Mouse (Mus musculus) R1 (cell line): ENCODE measurements around the gene Gpat2.

Experiments
- DNase-seq: peaks from one replicate; pipeline ENCODE4 v3.0.0-alpha.2; 2018; ENCODE audit warnings: low read depth, low spot score

The Gpat2 gene

GRCm38 (mm10) chr2:127437697-127438096 is 12.7 kb downstream of the Gpat2 start:
- no peak for DNase-seq

- DNase-seq = peak; percentile 96
Observed at GRCm38 (mm10) chr2:127444055-127444789, 19.2 kb downstream of the Gpat2 start, which contains the start of gene Fahd2a. Gene Fahd2a, minus strand, starts transcription at chr2:127444565.

- DNase-seq = no peak
Observed at GRCm38 (mm10) chr2:127446847-127447246, 21.8 kb downstream of the Gpat2 start.

GRCm38 (mm10) chr2:127449691-127450090 is 24.7 kb downstream of the Gpat2 start:
- DNase-seq = no peak

- DNase-seq = no peak
Observed at GRCm38 (mm10) chr2:127451748-127452147, 26.7 kb downstream of the Gpat2 start.

- DNase-seq = no peak
Observed at GRCm38 (mm10) chr2:127453141-127453540, 28.1 kb downstream of the Gpat2 start.

GRCm38 (mm10) chr2:127453764-127454163 is 28.8 kb downstream of the Gpat2 start:
- peak; percentile 79 for DNase-seq

GRCm38 (mm10) chr2:127459341-127459740 is 34.3 kb downstream of the Gpat2 start:
- no peak for DNase-seq

GRCm38 (mm10) chr2:127461351-127461750 is 36.4 kb downstream of the Gpat2 start:
- DNase-seq = no peak

GRCm38 (mm10) chr2:127462314-127462713 is 37.3 kb downstream of the Gpat2 start:
- peak; percentile 75 for DNase-seq

- no peak for DNase-seq
Observed at GRCm38 (mm10) chr2:127470183-127470582, 45.2 kb downstream of the Gpat2 start.

- no peak for DNase-seq
Observed at GRCm38 (mm10) chr2:127470661-127471060, 45.7 kb downstream of the Gpat2 start.

- DNase-seq = no peak
Observed at GRCm38 (mm10) chr2:127471281-127471680, 46.3 kb downstream of the Gpat2 start.

- DNase-seq = no peak
Observed at GRCm38 (mm10) chr2:127472279-127472678, 47.3 kb downstream of the Gpat2 start.

GRCm38 (mm10) chr2:127479210-127479609 is 54.2 kb downstream of the Gpat2 start:
- DNase-seq = no peak

GRCm38 (mm10) chr2:127479763-127480162 is 54.8 kb downstream of the Gpat2 start:
- DNase-seq = no peak

GRCm38 (mm10) chr2:127481841-127482532 is 57.0 kb downstream of the Gpat2 start:
- peak; percentile 67 for DNase-seq

GRCm38 (mm10) chr2:127482533-127482911 is 57.5 kb downstream of the Gpat2 start:
- DNase-seq = peak; percentile 87

- DNase-seq = peak; percentile 64
Observed at GRCm38 (mm10) chr2:127483001-127483400, 58.0 kb downstream of the Gpat2 start.

- DNase-seq = peak; percentile 82
Observed at GRCm38 (mm10) chr2:127484476-127485170, 59.6 kb downstream of the Gpat2 start.
